Mouse (Mus musculus) kidney, adult 11 months (tissue): ENCODE results near the gene Caml.
A peak's percentile ranks its signal among the peaks of the same experiment; 100 is the strongest.
"Not testable (repeated sequence)": the region's sequence is repeated elsewhere in the genome, so short reads cannot be mapped to it uniquely, and the experiment has no call there.

Source experiments
- DNase-seq: peaks from one replicate; pipeline ENCODE4 v3.0.0; 2022

Caml gene

GRCm38 (mm10) chr13:55622649-55623541 is at the start of gene Caml:
Caml (plus strand) TSS chr13:55623005.
- DNase-seq = peak; percentile 89

- no peak for DNase-seq
These were observed 49.4 kb upstream of the Caml start, which contains the start of gene Tmed9 for GRCm38 (mm10) chr13:55573432-55573831. Tmed9 (plus strand) TSS chr13:55573732.

- DNase-seq = no peak
These were observed 48.5 kb upstream of the Caml start for GRCm38 (mm10) chr13:55574321-55574720.

- DNase-seq = no peak
These were observed 46.9 kb upstream of the Caml start for GRCm38 (mm10) chr13:55575932-55576331.

GRCm38 (mm10) chr13:55576872-55577271 is 45.9 kb upstream of the Caml start:
- DNase-seq = not testable (repeated sequence)

GRCm38 (mm10) chr13:55578086-55578485 is 44.7 kb upstream of the Caml start:
- DNase-seq = no peak

GRCm38 (mm10) chr13:55591961-55592490 is 30.8 kb upstream of the Caml start:
- peak; percentile 43 for DNase-seq

GRCm38 (mm10) chr13:55592512-55593253 is 30.1 kb upstream of the Caml start:
- DNase-seq = peak; percentile 96

GRCm38 (mm10) chr13:55593254-55593747 is 29.5 kb upstream of the Caml start:
- DNase-seq = no peak

GRCm38 (mm10) chr13:55595375-55595774 is 27.4 kb upstream of the Caml start:
- DNase-seq = no peak

GRCm38 (mm10) chr13:55596802-55597201 is 26.0 kb upstream of the Caml start:
- no peak for DNase-seq

GRCm38 (mm10) chr13:55599566-55600540 is 23.0 kb upstream of the Caml start, which contains the start of gene B4galt7:
B4galt7 (plus strand) TSS chr13:55599896.
- peak; percentile 81 for DNase-seq

- DNase-seq = no peak
These were observed 22.1 kb upstream of the Caml start for GRCm38 (mm10) chr13:55600657-55601056.

- DNase-seq = peak; percentile 49
These were observed 21.2 kb upstream of the Caml start for GRCm38 (mm10) chr13:55601611-55602010.

- no peak for DNase-seq
These were observed 18.2 kb upstream of the Caml start for GRCm38 (mm10) chr13:55604606-55605005.

GRCm38 (mm10) chr13:55606899-55607623 is 15.7 kb upstream of the Caml start:
- no peak for DNase-seq

GRCm38 (mm10) chr13:55607624-55608006 is 15.2 kb upstream of the Caml start:
- DNase-seq = no peak

GRCm38 (mm10) chr13:55611996-55612395 is 10.8 kb upstream of the Caml start:
- no peak for DNase-seq

GRCm38 (mm10) chr13:55613471-55613870 is 9.3 kb upstream of the Caml start:
- no peak for DNase-seq

- no peak for DNase-seq
These were observed 3.5 kb upstream of the Caml start for GRCm38 (mm10) chr13:55619328-55619727.

- no peak for DNase-seq
These were observed 2.5 kb upstream of the Caml start for GRCm38 (mm10) chr13:55620275-55620674.
